Mouse (Mus musculus) MEL-GATA-1-ER (cell line): ENCODE measurements around the gene Serpine1.

Source experiments
- DNase-seq: peaks from one replicate; pipeline ENCODE4 v3.0.0-alpha.2; 2012; ENCODE audit warnings: low read depth; ENCODE audit errors: extremely low read depth

Serpine1 gene

GRCm38 (mm10) chr5:137025132-137025531 is 46.9 kb downstream of the Serpine1 start:
- no peak for DNase-seq

GRCm38 (mm10) chr5:137024318-137024717 is 47.8 kb downstream of the Serpine1 start:
- DNase-seq = no peak

- DNase-seq = no peak
Observed at GRCm38 (mm10) chr5:137015913-137016312, 56.2 kb downstream of the Serpine1 start.

- no peak for DNase-seq
Observed at GRCm38 (mm10) chr5:137012401-137012950, 59.6 kb downstream of the Serpine1 start.
